Mouse (Mus musculus) lung, embryonic 15.5 days (tissue): ENCODE data around the gene Fndc8. TPM values are rescaled to one million over a fixed set of nuclear protein-coding genes. Genes with fewer than 3 reads are reported as not detected.
"Not testable (repeated sequence)": the region's sequence is repeated elsewhere in the genome, so short reads cannot be mapped to it uniquely, and the experiment has no call there.

ENCODE experiments used
- ATAC-seq: fragments of 200-750 bp; cut with Nextera tagmentation; 2 replicates; pipeline ENCODE4 v1.8.0; 2017; ENCODE audit warnings: moderate number of reproducible peaks, borderline replicate concordance; ENCODE audit not compliant: low FRiP score, low TSS enrichment; ENCODE audit errors: extremely low read depth
- H3K27ac ChIP-seq: fragments of 300-500 bp; sonication (generic); 2 replicates; pipeline ENCODE4 v1.5.1; 2015; ENCODE audit warnings: moderate library complexity, mild to moderate bottlenecking, inconsistent platforms
- H3K27me3 ChIP-seq: fragments of 300-500 bp; sonication (generic); 2 replicates; pipeline ENCODE4 v1.6.1; 2015; ENCODE audit warnings: inconsistent platforms
- H3K36me3 ChIP-seq: fragments of 300-500 bp; sonication (generic); 2 replicates; pipeline ENCODE4 v1.6.1; 2015; ENCODE audit warnings: inconsistent platforms
- H3K4me1 ChIP-seq: fragments of 300-500 bp; sonication (generic); 2 replicates; pipeline ENCODE4 v1.6.1; 2015; ENCODE audit warnings: inconsistent platforms
- H3K4me2 ChIP-seq: fragments of 300-500 bp; sonication (generic); 2 replicates; pipeline ENCODE4 v1.6.1; 2015; ENCODE audit warnings: inconsistent platforms, mild to moderate bottlenecking, moderate library complexity
- H3K4me3 ChIP-seq: fragments of 300-500 bp; sonication (generic); 2 replicates; pipeline ENCODE4 v1.5.1; 2015; ENCODE audit warnings: mild to moderate bottlenecking, inconsistent platforms
- H3K9ac ChIP-seq: fragments of 300-500 bp; sonication (generic); 2 replicates; pipeline ENCODE4 v1.6.1; 2015; ENCODE audit warnings: inconsistent platforms
- H3K9me3 ChIP-seq: fragments of 300-500 bp; sonication (generic); 2 replicates; pipeline ENCODE4 v1.6.1; 2016; ENCODE audit warnings: inconsistent platforms
- WGBS: fragments of 180-500 bp; shearing (Covaris S2); methylation state at CpG from one replicate; pipeline ENCODE4 v1.1.7; 2015; 5-methylcytosine and 5-hydroxymethylcytosine counted together
- polyA plus RNA-seq: library from polyadenylated mRNA; unstranded; fragments of >200 nt; fragmentation: Nextera tagmentation; extraction: Ambion mirVana; gene quantifications from 2 replicates; pipeline ENCODE4 v1.2.1, GENCODE M21; 2015

Fndc8 gene
- polyA plus RNA-seq, 1 experiment from 2014 or later, result 0.12 TPM

GRCm38 (mm10) chr11:82923910-82924309 lies 32.0 kb downstream of the Fndc8 start:
- not testable (repeated sequence) for H3K4me3 ChIP-seq, ATAC-seq, H3K9ac ChIP-seq, H3K4me2 ChIP-seq, H3K27ac ChIP-seq, H3K4me1 ChIP-seq, H3K9me3 ChIP-seq, H3K36me3 ChIP-seq
- 44% methylated on average over 6 of the region's 6 CpGs for WGBS
- peaks cover 22% of the 10 kb centered on the region for H3K27me3 ChIP-seq

- Histone ChIP-seq H3K27ac (no peak overlapping the region), H3K27me3 (peaks cover 45% of the 10 kb centered on the region), H3K4me2 (no peak overlapping the region), H3K9me3 (no peaks in the 10 kb centered on the region), H3K9ac (no peak overlapping the region), H3K4me3 (no peak overlapping the region), H3K36me3 (no peaks in the 10 kb centered on the region), H3K4me1 (peaks cover 7% of the 10 kb centered on the region)
- WGBS, result 32% methylated on average over 20 of the region's 20 CpGs
- no peak for ATAC-seq
Observed at GRCm38 (mm10) chr11:82928897-82929632, 37.1 kb downstream of the Fndc8 start.

DNA sequence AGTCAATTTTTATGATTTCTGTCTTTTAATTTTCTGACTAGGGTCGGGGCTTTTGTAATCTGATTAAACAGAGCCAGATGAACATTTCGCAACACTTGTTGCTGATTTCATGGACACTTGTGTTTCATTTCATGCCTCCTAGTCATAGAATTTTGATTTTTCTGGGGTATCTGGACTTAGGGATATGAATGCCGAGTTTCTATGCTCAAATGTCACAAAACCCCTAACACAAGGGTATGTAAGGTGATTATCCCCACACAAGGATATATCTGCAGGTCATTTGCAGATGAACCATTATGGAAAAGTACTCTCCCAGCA lies 37.7 kb downstream of the Fndc8 start:
- peaks cover 50% of the 10 kb centered on the region for H3K27me3 ChIP-seq
- no peak overlapping the region for H3K27ac ChIP-seq
- WGBS, result 30% methylated on average over 3 of the region's 3 CpGs
- ATAC-seq, result no peak
- H3K36me3 ChIP-seq, result no peaks in the 10 kb centered on the region
- H3K4me2 ChIP-seq, result no peak overlapping the region
- no peaks in the 10 kb centered on the region for H3K9me3 ChIP-seq
- no peak overlapping the region for H3K9ac ChIP-seq
- no peak overlapping the region for H3K4me3 ChIP-seq
- H3K4me1 ChIP-seq, result peaks cover 7% of the 10 kb centered on the region

DNA sequence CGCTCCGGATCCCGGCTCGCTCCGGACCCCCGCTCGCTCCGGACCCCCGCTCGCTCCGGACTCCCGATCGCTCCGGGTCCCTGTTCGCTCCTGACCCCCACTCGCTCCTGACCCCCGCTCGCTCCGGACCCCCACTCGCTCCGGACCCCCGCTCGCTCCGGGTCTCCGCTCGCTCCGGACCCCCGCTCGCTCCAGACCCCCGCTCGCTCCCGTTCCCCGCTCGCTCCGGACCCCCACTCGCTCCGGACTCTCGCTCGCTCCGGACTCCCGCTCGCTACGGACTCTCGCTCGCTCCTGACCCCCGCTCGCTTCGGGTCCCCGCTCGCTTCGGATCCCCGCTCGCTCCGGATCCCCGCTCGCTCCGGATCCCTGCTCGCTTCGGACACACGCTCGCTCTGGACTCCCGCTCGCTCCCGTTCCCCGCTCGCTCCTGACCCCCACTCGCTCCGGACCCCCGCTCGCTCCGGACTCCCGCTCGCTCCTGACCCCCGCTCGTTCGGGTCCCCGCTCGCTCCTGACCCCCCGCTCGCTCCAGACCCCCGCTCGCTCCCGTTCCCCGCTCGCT lies 38.5 kb downstream of the Fndc8 start:
- 3% methylated on average over 82 of the region's 85 CpGs for WGBS
- not testable (repeated sequence) for H3K36me3 ChIP-seq, H3K4me1 ChIP-seq, H3K9ac ChIP-seq, H3K9me3 ChIP-seq, ATAC-seq, H3K27ac ChIP-seq
- H3K4me2 ChIP-seq, result peak overlapping the region; percentile 94
- H3K27me3 ChIP-seq, result peaks cover 56% of the 10 kb centered on the region
- peak overlapping the region; percentile 50 for H3K4me3 ChIP-seq

- Histone ChIP-seq H3K4me3 (peak overlapping the region; percentile 50), H3K9ac (peak overlapping the region; percentile 44), H3K27me3 (peaks cover 63% of the 10 kb centered on the region), H3K4me2 (peak overlapping the region; percentile 94)
- not testable (repeated sequence) for H3K9me3 ChIP-seq, H3K4me1 ChIP-seq, H3K36me3 ChIP-seq, H3K27ac ChIP-seq, ATAC-seq
- WGBS, result under 1% methylated on average over 54 of the region's 63 CpGs
Observed at GRCm38 (mm10) chr11:82931161-82931560, 39.2 kb downstream of the Fndc8 start.

DNA sequence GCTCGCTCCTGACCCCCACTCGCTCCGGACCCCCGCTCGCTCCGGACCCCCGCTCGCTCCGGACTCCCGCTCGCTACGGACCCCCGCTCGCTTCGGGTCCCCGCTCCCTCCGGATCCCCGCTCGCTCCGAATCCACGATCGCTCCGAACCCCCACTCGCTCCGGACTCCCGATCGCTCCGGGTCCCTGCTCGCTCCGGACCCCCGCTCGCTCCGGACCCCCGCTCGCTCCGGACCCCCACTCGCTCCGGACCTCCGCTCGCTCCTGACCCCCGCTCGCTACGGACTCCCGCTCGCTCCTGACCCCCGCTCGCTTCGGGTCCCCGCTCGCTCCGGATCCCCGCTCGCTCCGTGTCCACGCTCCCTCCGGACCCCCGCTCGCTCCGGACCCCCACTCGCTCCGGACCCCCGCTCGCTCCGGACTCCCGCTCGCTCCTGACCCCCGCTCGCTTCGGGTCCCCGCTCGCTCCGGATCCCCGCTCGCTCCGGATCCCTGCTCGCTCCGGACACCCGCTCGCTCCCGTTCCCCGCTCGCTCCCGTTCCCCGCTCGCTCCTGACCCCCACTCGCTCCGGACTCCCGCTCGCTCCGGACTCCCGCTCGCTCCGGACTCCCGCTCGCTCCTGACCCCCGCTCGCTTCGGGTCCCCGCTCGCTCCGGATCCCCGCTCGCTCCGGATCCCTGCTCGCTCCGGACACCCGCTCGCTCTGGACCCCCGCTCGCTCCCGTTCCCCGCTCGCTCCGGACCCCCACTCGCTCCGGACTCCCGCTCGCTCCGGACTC lies 39.9 kb downstream of the Fndc8 start:
- H3K4me1 ChIP-seq, H3K27ac ChIP-seq, ATAC-seq, H3K9me3 ChIP-seq, H3K36me3 ChIP-seq: not testable (repeated sequence)
- peaks cover 66% of the 10 kb centered on the region for H3K27me3 ChIP-seq
- under 1% methylated on average over 104 of the region's 119 CpGs for WGBS
- H3K4me2 ChIP-seq, result peak overlapping the region; percentile 94
- peak overlapping the region; percentile 44 for H3K9ac ChIP-seq
- peak overlapping the region; percentile 50 for H3K4me3 ChIP-seq

- H3K36me3 ChIP-seq, result no peaks in the 10 kb centered on the region
- no peaks in the 10 kb centered on the region for H3K9me3 ChIP-seq
- H3K9ac ChIP-seq, result peak overlapping the region; percentile 38
- H3K4me1 ChIP-seq, result peaks cover 7% of the 10 kb centered on the region
- H3K4me2 ChIP-seq, result peak overlapping the region; percentile 94
- no peak for ATAC-seq
- peaks cover 60% of the 10 kb centered on the region for H3K27me3 ChIP-seq
- peak overlapping the region; percentile 50 for H3K4me3 ChIP-seq
- H3K27ac ChIP-seq, result no peak overlapping the region
- WGBS, result 2% methylated on average over 29 of the region's 29 CpGs
Observed at GRCm38 (mm10) chr11:82933186-82933585, 41.3 kb downstream of the Fndc8 start.

GRCm38 (mm10) chr11:82943336-82943735 lies 51.4 kb downstream of the Fndc8 start:
- Histone ChIP-seq H3K9ac (no peak overlapping the region), H3K4me3 (no peak overlapping the region), H3K4me2 (no peak overlapping the region), H3K27me3 (no peaks in the 10 kb centered on the region), H3K4me1 (no peaks in the 10 kb centered on the region), H3K36me3 (no peaks in the 10 kb centered on the region), H3K9me3 (no peaks in the 10 kb centered on the region), H3K27ac (no peak overlapping the region)
- WGBS, result 68% methylated on average over 6 of the region's 6 CpGs
- ATAC-seq, result no peak

DNA sequence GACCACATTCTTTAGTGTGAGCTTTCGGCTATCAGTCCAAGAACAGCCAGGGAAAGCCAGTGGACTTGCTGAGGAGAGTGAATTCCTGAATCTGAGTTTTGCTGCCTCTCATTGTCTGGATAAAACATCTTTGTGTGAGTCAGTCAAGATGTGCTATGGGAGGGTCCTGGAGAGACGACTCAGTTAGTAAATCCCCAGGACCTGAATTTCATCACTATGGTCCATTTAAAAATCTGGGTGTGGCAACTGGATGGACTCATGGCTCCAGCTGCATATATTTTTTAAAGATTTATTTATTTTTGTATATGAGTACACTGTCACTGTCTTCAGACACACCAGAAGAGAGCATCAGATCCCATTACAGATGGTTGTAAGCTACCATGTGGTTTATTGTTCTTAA lies 53.7 kb downstream of the Fndc8 start:
- H3K27me3 ChIP-seq, result peaks cover 14% of the 10 kb centered on the region
- 44% methylated on average over 2 of the region's 2 CpGs for WGBS

GRCm38 (mm10) chr11:82947457-82947856 lies 55.5 kb downstream of the Fndc8 start:
- Histone ChIP-seq H3K9ac (no peak overlapping the region), H3K36me3 (no peaks in the 10 kb centered on the region), H3K4me2 (no peak overlapping the region), H3K27ac (no peak overlapping the region), H3K4me1 (0 out of 2 replicates have a peak, but pooled peaks cover 3% of the 10 kb centered on the region), H3K4me3 (no peak overlapping the region), H3K27me3 (peaks cover 32% of the 10 kb centered on the region), H3K9me3 (no peaks in the 10 kb centered on the region)
- WGBS, result 53% methylated on average over 4 of the region's 4 CpGs
- no peak for ATAC-seq

More for the DNA sequence above, 53.7 kb downstream of the Fndc8 start:
- H3K4me3 ChIP-seq, result no peak overlapping the region
- H3K4me1 ChIP-seq, result no peaks in the 10 kb centered on the region
- H3K36me3 ChIP-seq, result no peaks in the 10 kb centered on the region
- no peak for ATAC-seq
- H3K9ac ChIP-seq, result no peak overlapping the region
- no peak overlapping the region for H3K4me2 ChIP-seq
- no peaks in the 10 kb centered on the region for H3K9me3 ChIP-seq
- H3K27ac ChIP-seq, result no peak overlapping the region

DNA sequence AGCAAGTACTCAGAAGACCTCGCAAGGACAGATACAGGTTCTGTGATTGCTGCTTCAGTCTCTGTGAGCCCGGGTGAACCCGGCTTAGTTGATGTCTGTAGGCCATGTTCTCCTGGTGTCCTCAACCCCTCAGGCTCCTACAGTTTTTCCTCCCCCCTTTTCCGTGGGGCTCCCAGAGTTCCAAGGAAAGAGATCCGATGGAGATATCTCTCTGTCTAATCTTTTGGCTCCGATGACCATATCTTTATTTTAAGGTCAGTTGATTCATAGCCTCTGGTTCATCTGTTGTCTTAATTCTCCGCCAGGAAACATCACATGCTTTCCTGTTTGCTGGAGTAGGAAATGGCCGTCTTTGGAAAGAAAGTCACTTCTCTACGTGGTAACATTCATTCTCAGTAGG lies 57.1 kb downstream of the Fndc8 start:
- Histone ChIP-seq H3K9ac (no peak overlapping the region), H3K27ac (no peak overlapping the region), H3K4me2 (no peak overlapping the region), H3K4me3 (no peak overlapping the region), H3K4me1 (0 out of 2 replicates have a peak, but pooled peaks cover 3% of the 10 kb centered on the region), H3K27me3 (peaks cover 44% of the 10 kb centered on the region), H3K36me3 (no peaks in the 10 kb centered on the region), H3K9me3 (no peaks in the 10 kb centered on the region)
- ATAC-seq, result no peak
- WGBS, result 69% methylated on average over 9 of the region's 9 CpGs
